8 mouse cellular contexts compared by ENCODE assay signal in genomic region chr8:116944385-116944696, GRCm38 (mm10). TPM values are rescaled to one million over a fixed set of nuclear protein-coding genes. Genes with fewer than 3 reads are reported as not detected.
DNase-seq lines count a peak whose midpoint lies in the region; ATAC-seq and TF ChIP-seq lines count a peak whose summit lies in the region.

No protein-coding gene starts in this region.

- TF ChIP-seq EP300 in heart, adult 2 months (IDR thresholded peaks at IDR 0.05; ENCODE audit: insufficient read depth, low read depth, low read length), result no peak
- no peak for TF ChIP-seq EP300 in liver, postnatal 0 days (IDR thresholded peaks at IDR 0.05; ENCODE audit: low read depth)

- H3K27ac ChIP-seq in heart, adult 2 months, result peak overlapping the region; percentile 75; the same call in 1 of the 2 replicates
- no peak overlapping the region for H3K27ac ChIP-seq in forebrain, embryonic 16.5 days (ENCODE audit: low read length)
- no peak overlapping the region for H3K27ac ChIP-seq in liver, postnatal 0 days (ENCODE audit: low read depth)

- DNase-seq in heart, adult 2 months, result no peak
- no peak for DNase-seq in heart, postnatal 25 days (ENCODE audit: low spot score)
- no peak for DNase-seq in liver, postnatal 0 days
- DNase-seq in adrenal gland, postnatal 4 days (ENCODE audit: low spot score in 2 of 2), result no peak
- no peak for DNase-seq in cerebellum, adult 11 months
- no peak for DNase-seq in adrenal gland, postnatal 36 days

- no peak overlapping the region; the same call in 1 of the 2 replicates for H3K9ac ChIP-seq in heart, adult 2 months (ENCODE audit: low read depth, low read length)
- H3K9ac ChIP-seq in forebrain, embryonic 16.5 days (replicated peaks; ENCODE audit: low read depth, low read length), result no peak overlapping the region
- peak overlapping the region; percentile 87 for H3K9ac ChIP-seq in liver, postnatal 0 days (replicated peaks)

- peaks cover 4% of the 10 kb centered on the region for H3K79me2 ChIP-seq in heart, adult 2 months (replicated peaks; ENCODE audit: control insufficient read depth, insufficient read depth, low read length)
- peaks cover 19% of the 10 kb centered on the region for H3K79me2 ChIP-seq in C2C12 (ENCODE audit: control insufficient read depth, insufficient read depth)

- TF ChIP-seq POLR2A in heart, adult 2 months (IDR thresholded peaks at IDR 0.05; ENCODE audit: insufficient read depth, low read depth, low read length), result no peak

- peak overlapping the region; percentile 85 for H3K4me3 ChIP-seq in heart, adult 2 months
- H3K4me3 ChIP-seq in C2C12 (ENCODE audit: insufficient read depth, poor library complexity, severe bottlenecking), result peak overlapping the region; percentile 79
- H3K4me3 ChIP-seq in forebrain, embryonic 16.5 days (replicated peaks; ENCODE audit: low read length), result peak overlapping the region; percentile 85
- peak overlapping the region; percentile 97 for H3K4me3 ChIP-seq in liver, postnatal 0 days (ENCODE audit: low read depth, low read length)

- peak overlapping the region; percentile 94 for H3K4me2 ChIP-seq in forebrain, embryonic 16.5 days (ENCODE audit: low read length)
- H3K4me2 ChIP-seq in liver, postnatal 0 days (ENCODE audit: low read depth, low read length), result peak overlapping the region; percentile 99

- H3ac ChIP-seq in C2C12 (ENCODE audit: control insufficient read depth, insufficient read length, low read depth), result no peak overlapping the region

- H3K9me3 ChIP-seq in forebrain, embryonic 16.5 days (ENCODE audit: control insufficient read depth, low read length), result no peaks in the 10 kb centered on the region
- H3K9me3 ChIP-seq in liver, postnatal 0 days (ENCODE audit: low read length), result no peaks in the 10 kb centered on the region

- H3K27me3 ChIP-seq in heart, adult 2 months (ENCODE audit: control insufficient read depth, insufficient read depth, low read length), result no peaks in the 10 kb centered on the region
- H3K27me3 ChIP-seq in C2C12 (ENCODE audit: control insufficient read depth, insufficient read depth, insufficient read length), result no peaks in the 10 kb centered on the region
- H3K27me3 ChIP-seq in forebrain, embryonic 16.5 days (replicated peaks; ENCODE audit: control insufficient read depth, insufficient read depth, low read length), result no peaks in the 10 kb centered on the region
- H3K27me3 ChIP-seq in liver, postnatal 0 days (ENCODE audit: insufficient read depth, low read length), result no peaks in the 10 kb centered on the region

- no peaks in the 10 kb centered on the region for H3K79me3 ChIP-seq in C2C12 (ENCODE audit: low read depth)

- intact Hi-C loops in heart, adult 2 months (cut with DNase I), result loop anchor here (5.0 kb wide), 1 partner anchor 533 kb away; no protein-coding TSS in a partner anchor
- intact Hi-C loops in heart, postnatal 25 days (cut with DNase I), result no loop called here

- ATAC-seq in forebrain, embryonic 16.5 days, result no peak
- ATAC-seq in liver, postnatal 0 days, result no peak

- 25% methylated on average over 4 of the region's 4 CpGs for WGBS in heart, adult 2 months
- WGBS in forebrain, embryonic 16.5 days, result 16% methylated on average over 4 of the region's 4 CpGs
- WGBS in liver, postnatal 0 days (ENCODE audit: insufficient replicate concordance), result 7% methylated on average over 4 of the region's 4 CpGs

- no peak for TF ChIP-seq CTCF in heart, adult 2 months (IDR thresholded peaks at IDR 0.05)
- no peak for TF ChIP-seq CTCF in C2C12 (IDR thresholded peaks at IDR 0.05; ENCODE audit: control insufficient read depth, insufficient read depth, insufficient read length)
- TF ChIP-seq CTCF in liver, postnatal 0 days (IDR thresholded peaks at IDR 0.05; ENCODE audit: low read depth), result no peak

- H3K36me3 ChIP-seq in heart, adult 2 months (ENCODE audit: control insufficient read depth, insufficient read depth, low read length), result no peaks in the 10 kb centered on the region
- no peaks in the 10 kb centered on the region for H3K36me3 ChIP-seq in C2C12 (ENCODE audit: control insufficient read depth, insufficient read depth)
- no peaks in the 10 kb centered on the region for H3K36me3 ChIP-seq in forebrain, embryonic 16.5 days (ENCODE audit: control insufficient read depth, insufficient read depth)
- no peaks in the 10 kb centered on the region for H3K36me3 ChIP-seq in liver, postnatal 0 days (replicated peaks; ENCODE audit: insufficient read depth, low read length)

- H3K4me1 ChIP-seq in heart, adult 2 months (ENCODE audit: control insufficient read depth, insufficient read depth, low read length), result peaks cover 8% of the 10 kb centered on the region
- peaks cover 13% of the 10 kb centered on the region for H3K4me1 ChIP-seq in forebrain, embryonic 16.5 days (replicated peaks; ENCODE audit: control insufficient read depth, insufficient read depth, low read length)
- H3K4me1 ChIP-seq in liver, postnatal 0 days (ENCODE audit: insufficient read depth), result peaks cover 35% of the 10 kb centered on the region

TF ChIP-seq in C2C12, 6 proteins besides CTCF, POLR2A, EP300 and RAD21:
- TF ChIP-seq MAX (IDR thresholded peaks at IDR 0.05), result no peak
- TF ChIP-seq MYOD1 (IDR thresholded peaks at IDR 0.05; ENCODE audit: control insufficient read depth, insufficient read length, low read depth), result no peak
- no peak for TF ChIP-seq FOSL1 (IDR thresholded peaks at IDR 0.05; ENCODE audit: insufficient read depth, low read length, poor library complexity, severe bottlenecking)
- no peak for TF ChIP-seq USF1 (IDR thresholded peaks at IDR 0.05; ENCODE audit: low read depth)
- no peak for TF ChIP-seq MYOG (IDR thresholded peaks at IDR 0.05; ENCODE audit: control insufficient read depth, extremely low read depth, insufficient read length)
- TF ChIP-seq CEBPB (IDR thresholded peaks at IDR 0.05; ENCODE audit: low read depth), result no peak

RNA-seq across cellular contexts. Expression of gene Atmin, which starts 1.1 kb away (rescaled TPM):
- total RNA-seq in heart, adult 2 months (2021), result 10 to 100 TPM; 14.4 to 16.5 TPM
- 9.3 and 14.5 TPM in 2 replicates for polyA plus RNA-seq in heart, adult 2 months (2012; rRNA removed)
- total RNA-seq in heart, postnatal 25 days (2021), result 10 to 100 TPM; 13.4 to 14.3 TPM
- 5.8 TPM for polyA plus RNA-seq in C2C12 (2012; fragmentation: generic; extraction: Trizol)
- 17.6 and 19.1 TPM in 2 replicates for polyA plus RNA-seq in forebrain, embryonic 16.5 days (2015; fragmentation: Nextera tagmentation; extraction: Ambion mirVana)
- polyA plus RNA-seq in liver, postnatal 0 days (2015; fragmentation: Nextera tagmentation; extraction: Ambion mirVana), result 2.9 and 3.1 TPM in 2 replicates
- total RNA-seq in adrenal gland, postnatal 4 days (2021), result 10 to 100 TPM; 20.9 to 23.2 TPM
- 10 to 100 TPM; 23.1 to 24.4 TPM for total RNA-seq in adrenal gland, postnatal 36 days (2021)

RNA-seq across cellular contexts. Expression of gene Cenpn, which starts 22.8 kb away (rescaled TPM):
- under 1 TPM; 0.37 to 0.89 TPM for total RNA-seq in heart, adult 2 months (2021)
- 0.74 and 1.3 TPM in 2 replicates for polyA plus RNA-seq in heart, adult 2 months (2012; rRNA removed)
- under 1 TPM; 0.88 to 0.92 TPM for total RNA-seq in heart, postnatal 25 days (2021)
- polyA plus RNA-seq in C2C12 (2012; fragmentation: generic; extraction: Trizol), result 22.0 TPM
- polyA plus RNA-seq in forebrain, embryonic 16.5 days (2015; fragmentation: Nextera tagmentation; extraction: Ambion mirVana), result 13.5 and 15.2 TPM in 2 replicates
- polyA plus RNA-seq in liver, postnatal 0 days (2015; fragmentation: Nextera tagmentation; extraction: Ambion mirVana), result 10.6 and 11.8 TPM in 2 replicates
- total RNA-seq in adrenal gland, postnatal 4 days (2021), result 10 to 100 TPM; 16.8 to 18.7 TPM
- 1 to 10 TPM; 6.1 TPM for total RNA-seq in adrenal gland, postnatal 36 days (2021)

RNA-seq across cellular contexts. Expression of gene Cmc2, which starts 23.1 kb away (rescaled TPM):
- total RNA-seq in heart, adult 2 months (2021), result 10 to 100 TPM; 65.8 to 79.2 TPM
- polyA plus RNA-seq in heart, adult 2 months (2012; rRNA removed), result 30.0 and 46.1 TPM in 2 replicates
- total RNA-seq in heart, postnatal 25 days (2021), result 10 to 100 TPM; 73.9 to 75.2 TPM
- polyA plus RNA-seq in C2C12 (2012; fragmentation: generic; extraction: Trizol), result 55.1 TPM
- polyA plus RNA-seq in forebrain, embryonic 16.5 days (2015; fragmentation: Nextera tagmentation; extraction: Ambion mirVana), result 28.6 and 30.8 TPM in 2 replicates
- 47.3 and 51.9 TPM in 2 replicates for polyA plus RNA-seq in liver, postnatal 0 days (2015; fragmentation: Nextera tagmentation; extraction: Ambion mirVana)
- total RNA-seq in adrenal gland, postnatal 4 days (2021), result 10 to 100 TPM; 32.8 to 33.6 TPM
- 10 to 100 TPM; 54.0 to 60.9 TPM for total RNA-seq in adrenal gland, postnatal 36 days (2021)

RNA-seq across cellular contexts. Expression of gene 1700030J22Rik, which starts 34.4 kb away (rescaled TPM):
- under 1 TPM; 0.44 to 0.68 TPM for total RNA-seq in heart, adult 2 months (2021)
- 0.35 and 0.41 TPM in 2 replicates for polyA plus RNA-seq in heart, adult 2 months (2012; rRNA removed)
- total RNA-seq in heart, postnatal 25 days (2021), result under 1 TPM; 0.31 to 0.45 TPM
- 0.69 TPM for polyA plus RNA-seq in C2C12 (2012; fragmentation: generic; extraction: Trizol)
- 6.1 and 6.8 TPM in 2 replicates for polyA plus RNA-seq in forebrain, embryonic 16.5 days (2015; fragmentation: Nextera tagmentation; extraction: Ambion mirVana)
- polyA plus RNA-seq in liver, postnatal 0 days (2015; fragmentation: Nextera tagmentation; extraction: Ambion mirVana), result 0.33 TPM in 2 replicates
- 1 to 10 TPM in 1 of 2 experiments, under 1 TPM in 1; 0.96 to 1.5 TPM for total RNA-seq in adrenal gland, postnatal 4 days (2021)
- total RNA-seq in adrenal gland, postnatal 36 days (2021), result 1 to 10 TPM; 1.2 to 2.7 TPM

RNA-seq across cellular contexts. Expression of gene Gcsh, which starts 49.0 kb away (rescaled TPM):
- total RNA-seq in heart, adult 2 months (2021), result 10 to 100 TPM; 51.2 to 55.1 TPM
- polyA plus RNA-seq in heart, adult 2 months (2012; rRNA removed), result 34.8 and 63.6 TPM in 2 replicates
- 10 to 100 TPM; 47.1 to 50.5 TPM for total RNA-seq in heart, postnatal 25 days (2021)
- 27.6 TPM for polyA plus RNA-seq in C2C12 (2012; fragmentation: generic; extraction: Trizol)
- 75.4 and 81.4 TPM in 2 replicates for polyA plus RNA-seq in forebrain, embryonic 16.5 days (2015; fragmentation: Nextera tagmentation; extraction: Ambion mirVana)
- 144 and 149 TPM in 2 replicates for polyA plus RNA-seq in liver, postnatal 0 days (2015; fragmentation: Nextera tagmentation; extraction: Ambion mirVana)
- 10 to 100 TPM; 93.6 to 96.6 TPM for total RNA-seq in adrenal gland, postnatal 4 days (2021)
- 100 to 1,000 TPM; 125 to 176 TPM for total RNA-seq in adrenal gland, postnatal 36 days (2021)
